ENCODE assay signal across 14 mouse cellular contexts in the genomic region with DNA sequence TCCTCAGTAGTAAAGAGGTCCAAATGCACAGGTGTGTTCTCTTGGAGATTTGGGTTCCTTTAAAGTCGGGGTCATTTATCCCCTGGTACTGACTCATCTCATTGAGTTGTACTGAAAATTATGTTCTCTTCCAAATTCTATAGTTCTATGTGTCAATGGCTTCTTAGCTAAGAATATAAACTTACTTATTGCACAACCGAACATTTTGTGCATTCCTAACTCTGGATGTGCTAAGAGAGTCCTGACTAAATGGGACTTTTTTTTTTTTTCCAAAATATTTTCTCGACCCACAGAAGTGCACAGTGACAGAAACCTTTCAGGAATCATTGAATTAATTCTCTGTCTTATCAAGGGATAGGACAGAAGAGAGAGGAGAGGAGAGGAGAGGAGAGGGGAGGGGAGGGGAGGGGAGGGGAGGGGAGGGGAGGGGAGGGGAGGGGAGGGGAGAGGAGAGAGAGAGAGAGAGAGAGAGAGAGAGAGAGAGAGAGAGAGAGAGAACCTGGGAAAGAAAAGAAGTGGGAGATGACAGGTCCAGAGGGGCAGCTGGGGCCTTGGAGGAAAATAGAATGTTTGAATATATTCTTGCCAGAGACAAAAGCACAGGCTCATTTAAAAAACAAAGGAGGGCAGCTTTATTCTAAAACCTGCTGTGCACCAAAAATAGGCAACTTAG.
A peak's percentile ranks its signal among the peaks of the same experiment; 100 is the strongest.
DNase-seq lines count a peak whose midpoint lies in the region; ATAC-seq lines count a peak whose summit lies in the region.
"Had no signal": no experiment of that assay in that cellular context is flagged by ENCODE, and none has a peak within 500 bp of the region (broad histone marks: within the 10 kb centered on the region; RNA-seq: fewer than 3 reads in every experiment).

No protein-coding gene starts in this region.

- H3K27ac ChIP-seq in heart, embryonic 12.5 days (ENCODE audit: poor library complexity, severe bottlenecking): no peak overlapping the region
- no peak overlapping the region for H3K27ac ChIP-seq in forebrain, embryonic 10.5 days
- H3K27ac ChIP-seq in hindbrain, embryonic 13.5 days: 0 out of 2 replicates have a peak overlapping the region, but pooled peaks have one; percentile 24
- H3K27ac ChIP-seq in midbrain, embryonic 16.5 days (ENCODE audit: low read length): no peak overlapping the region
- H3K27ac ChIP-seq: gastrocnemius, adult 2 months; liver, embryonic 15.5 days; macrophage had no signal

- no peak for ATAC-seq in heart, embryonic 12.5 days (ENCODE audit: insufficient number of reproducible peaks, low FRiP score)
- no peak for ATAC-seq in hindbrain, embryonic 13.5 days (ENCODE audit: low FRiP score)
- ATAC-seq in midbrain, embryonic 16.5 days: peak; percentile 4; the same call in 1 of the 2 replicates

- no peak for DNase-seq in heart, adult 8-10 months (ENCODE audit: low spot score)
- DNase-seq in forebrain, embryonic 10.5 days (ENCODE audit: extremely low spot score, low spot score): no peak
- no peak for DNase-seq in gastrocnemius, postnatal 14 days
- DNase-seq in urinary bladder, postnatal 4 days (ENCODE audit: low spot score in 2 of 2): no peak
- no peak for DNase-seq in testis, postnatal 14 days (ENCODE audit: low spot score)
- DNase-seq: gastrocnemius, adult 2 months; heart, postnatal 10 days; kidney, adult 18-20 months; thymus, adult 2 months had no signal

- H3K36me3 ChIP-seq in heart, embryonic 12.5 days: no peaks in the 10 kb centered on the region
- H3K36me3 ChIP-seq in forebrain, embryonic 10.5 days (replicated peaks): no peaks in the 10 kb centered on the region
- H3K36me3 ChIP-seq in hindbrain, embryonic 13.5 days: no peaks in the 10 kb centered on the region
- H3K36me3 ChIP-seq in midbrain, embryonic 16.5 days (ENCODE audit: control insufficient read depth, insufficient read depth, low read length): no peaks in the 10 kb centered on the region
- H3K36me3 ChIP-seq: liver, embryonic 15.5 days had no signal

- peak overlapping the region; percentile 28; the same call in 1 of the 2 replicates for H3K4me2 ChIP-seq in heart, embryonic 12.5 days
- H3K4me2 ChIP-seq in hindbrain, embryonic 13.5 days: peak overlapping the region; percentile 47
- peak overlapping the region; percentile 56 for H3K4me2 ChIP-seq in midbrain, embryonic 16.5 days (ENCODE audit: low read length)
- H3K4me2 ChIP-seq: liver, embryonic 15.5 days had no signal

- intact Hi-C loops in gastrocnemius, postnatal 14 days (cut with DNase I; ENCODE audit: low total_unique reads): no loop called here

- H3K4me3 ChIP-seq in heart, embryonic 12.5 days: no peak overlapping the region
- H3K4me3 ChIP-seq in forebrain, embryonic 10.5 days: peak overlapping the region; percentile 13; the same call in 1 of the 2 replicates
- H3K4me3 ChIP-seq in hindbrain, embryonic 13.5 days: no peak overlapping the region
- no peak overlapping the region; the same call in 1 of the 2 replicates for H3K4me3 ChIP-seq in midbrain, embryonic 16.5 days (ENCODE audit: low read depth, low read length)
- H3K4me3 ChIP-seq: gastrocnemius, adult 2 months; liver, embryonic 15.5 days had no signal

- H3K27me3 ChIP-seq in heart, embryonic 12.5 days (replicated peaks): no peaks in the 10 kb centered on the region; the same call in 1 of the 2 replicates
- H3K27me3 ChIP-seq in forebrain, embryonic 10.5 days (ENCODE audit: poor library complexity, severe bottlenecking): no peaks in the 10 kb centered on the region
- no peaks in the 10 kb centered on the region for H3K27me3 ChIP-seq in hindbrain, embryonic 13.5 days
- no peaks in the 10 kb centered on the region for H3K27me3 ChIP-seq in midbrain, embryonic 16.5 days (ENCODE audit: control insufficient read depth, insufficient read depth, low read depth, low read length)
- H3K27me3 ChIP-seq: liver, embryonic 15.5 days had no signal

- no peaks in the 10 kb centered on the region for H3K4me1 ChIP-seq in heart, embryonic 12.5 days (replicated peaks)
- H3K4me1 ChIP-seq in forebrain, embryonic 10.5 days: peaks cover 8% of the 10 kb centered on the region
- 0 out of 2 replicates have a peak, but pooled peaks cover 5% of the 10 kb centered on the region for H3K4me1 ChIP-seq in hindbrain, embryonic 13.5 days (replicated peaks)
- H3K4me1 ChIP-seq in midbrain, embryonic 16.5 days (ENCODE audit: control insufficient read depth, insufficient read depth, low read length): peaks cover 3% of the 10 kb centered on the region; the same call in 1 of the 2 replicates
- H3K4me1 ChIP-seq: liver, embryonic 15.5 days had no signal

- H3K9ac ChIP-seq in heart, embryonic 12.5 days: no peak overlapping the region
- 0 out of 2 replicates have a peak overlapping the region, but pooled peaks have one; percentile 6 for H3K9ac ChIP-seq in hindbrain, embryonic 13.5 days
- no peak overlapping the region for H3K9ac ChIP-seq in midbrain, embryonic 16.5 days (ENCODE audit: low read depth, low read length)
- H3K9ac ChIP-seq: liver, embryonic 15.5 days had no signal

- no peaks in the 10 kb centered on the region for H3K9me3 ChIP-seq in heart, embryonic 12.5 days (replicated peaks)
- no peaks in the 10 kb centered on the region for H3K9me3 ChIP-seq in forebrain, embryonic 10.5 days
- H3K9me3 ChIP-seq in hindbrain, embryonic 13.5 days: no peaks in the 10 kb centered on the region
- no peaks in the 10 kb centered on the region for H3K9me3 ChIP-seq in midbrain, embryonic 16.5 days (replicated peaks; ENCODE audit: control insufficient read depth, low read length, poor library complexity, severe bottlenecking)
- H3K9me3 ChIP-seq: liver, embryonic 15.5 days had no signal

- WGBS in heart, embryonic 12.5 days: 61% methylated on average over 3 of the region's 3 CpGs
- 77% methylated on average over 3 of the region's 3 CpGs for WGBS in forebrain, embryonic 10.5 days
- 78% methylated on average over 3 of the region's 3 CpGs for WGBS in hindbrain, embryonic 13.5 days
- 74% methylated on average over 3 of the region's 3 CpGs for WGBS in midbrain, embryonic 16.5 days
